Mouse (Mus musculus) Patski (cell line): ENCODE results near the gene Olfr1097. TPM values are rescaled to one million over a fixed set of nuclear protein-coding genes. Genes with fewer than 3 reads are reported as not detected.

ENCODE experiments used
- ATAC-seq: fragments of 100-300 bp; one replicate; pipeline ENCODE4 v1.8.0; 2021
- CTCF ChIA-PET: fragments of 350-600 bp; sonication (Branson Sonifier 250); formaldehyde crosslinking; loops from one replicate; lab custom pipeline; 2022; ENCODE audit warnings: inconsistent platforms; lab: Charles Lee
- POLR2A ChIA-PET: fragments of 350-600 bp; sonication (Branson Sonifier 250); formaldehyde crosslinking; loops from one replicate; lab custom pipeline; 2022; ENCODE audit warnings: antibody characterized with exemption, inconsistent platforms; lab: Charles Lee
- DNase-seq: peaks from one replicate; pipeline ENCODE4 v3.0.0-alpha.2; 2011; ENCODE audit warnings: low read depth, low spot score
- H3K27me3 ChIP-seq: fragments of 371-371 bp; one replicate; pipeline ENCODE4 v1.5.1; 2021
- CTCF ChIP-seq: fragments of 100-300 bp; IDR thresholded peaks from one replicate; pipeline ENCODE4 v1.5.1; 2021
- in situ Hi-C: fragments of 300-500 bp; cut with MboI; formaldehyde crosslinking; loops from 3 replicates; pipeline ENCODE4 v1.11.1; 2018; ENCODE audit warnings: low pct_unique_long_range_greater_than_20kb, mixed read lengths
- polyA plus RNA-seq: library from polyadenylated mRNA; unstranded; gene quantifications from one replicate; pipeline ENCODE4 v1.2.3, GENCODE M21; 2021

The Olfr1097 gene
- polyA plus RNA-seq: not detected

- in situ Hi-C loops: no loop called here
- H3K27me3 ChIP-seq: no peaks in the 10 kb centered on the region
- DNase-seq: no peak
- ATAC-seq: no peak
- no peak for TF ChIP-seq CTCF
- CTCF ChIA-PET: no interaction called here
- POLR2A ChIA-PET: no interaction called here
Observed at GRCm38 (mm10) chr2:86892116-86892515, at the start of gene Olfr1097. Gene Olfr1097, minus strand, starts transcription at chr2:86892216.

- POLR2A ChIA-PET: no interaction called here
- CTCF ChIA-PET: no interaction called here
- DNase-seq (no peak), ATAC-seq (no peak)
- H3K27me3 ChIP-seq: no peaks in the 10 kb centered on the region
- TF ChIP-seq CTCF: no peak
- in situ Hi-C loops: no loop called here
Observed at GRCm38 (mm10) chr2:86926557-86926956, 34.5 kb upstream of the Olfr1097 start.

- CTCF ChIA-PET: no interaction called here
- in situ Hi-C loops: no loop called here
- no peaks in the 10 kb centered on the region for H3K27me3 ChIP-seq
- ATAC-seq (no peak), DNase-seq (no peak)
- no peak for TF ChIP-seq CTCF
- POLR2A ChIA-PET: no interaction called here
Observed at GRCm38 (mm10) chr2:86924445-86924844, 32.4 kb upstream of the Olfr1097 start, which contains the start of gene Olfr1098. Gene Olfr1098, minus strand, starts transcription at chr2:86924545.

GRCm38 (mm10) chr2:86905647-86906046, 13.6 kb upstream of the Olfr1097 start:
- in situ Hi-C loops: no loop called here
- CTCF ChIA-PET: no interaction called here
- H3K27me3 ChIP-seq: no peaks in the 10 kb centered on the region
- no peak for TF ChIP-seq CTCF
- DNase-seq (no peak), ATAC-seq (no peak)
- POLR2A ChIA-PET: no interaction called here

- in situ Hi-C loops: no loop called here
- no peaks in the 10 kb centered on the region for H3K27me3 ChIP-seq
- CTCF ChIA-PET: no interaction called here
- TF ChIP-seq CTCF: no peak
- no peak for ATAC-seq
- POLR2A ChIA-PET: no interaction called here
- DNase-seq: no peak
Observed at GRCm38 (mm10) chr2:86874702-86875101, 17.3 kb downstream of the Olfr1097 start, which contains the start of gene Gm13723. Gene Gm13723, minus strand, starts transcription at chr2:86874802.

- ChIA-PET POLR2A (no interaction called here), CTCF (no interaction called here)
- ATAC-seq (no peak), DNase-seq (no peak)
- in situ Hi-C loops: no loop called here
- TF ChIP-seq CTCF: no peak
- H3K27me3 ChIP-seq: no peaks in the 10 kb centered on the region
Observed at GRCm38 (mm10) chr2:86851596-86851995, 40.4 kb downstream of the Olfr1097 start, which contains the start of gene Olfr1095. Gene Olfr1095, minus strand, starts transcription at chr2:86851696.

Other genes with a start within 250 kb of the Olfr1097 start
- gene Olfr1085, start 230.2 kb downstream of the Olfr1097 start, polyA plus RNA-seq: not detected
- gene Olfr1086, start 212.1 kb downstream of the Olfr1097 start, polyA plus RNA-seq: not detected
- not detected for gene Olfr1087, start 193.8 kb downstream of the Olfr1097 start, polyA plus RNA-seq
- gene Olfr1089, start 158.5 kb downstream of the Olfr1097 start, polyA plus RNA-seq: not detected
- gene Olfr1090, start 133.2 kb downstream of the Olfr1097 start, polyA plus RNA-seq: not detected
- not detected for gene Olfr1093, start 109.7 kb downstream of the Olfr1097 start, polyA plus RNA-seq
- gene Olfr141, start 82.2 kb downstream of the Olfr1097 start, polyA plus RNA-seq: not detected
- gene Olfr1094, start 67.6 kb downstream of the Olfr1097 start, polyA plus RNA-seq: not detected
- not detected for gene Olfr1095, start 40.5 kb downstream of the Olfr1097 start, polyA plus RNA-seq
- not detected for gene Gm13723, start 17.4 kb downstream of the Olfr1097 start, polyA plus RNA-seq
- not detected for gene Olfr1098, start 32.3 kb upstream of the Olfr1097 start, polyA plus RNA-seq
- gene Olfr1099, start 68.5 kb upstream of the Olfr1097 start, polyA plus RNA-seq: not detected
- not detected for gene Olfr1100, start 87.7 kb upstream of the Olfr1097 start, polyA plus RNA-seq
- gene Olfr1101, start 99.0 kb upstream of the Olfr1097 start, polyA plus RNA-seq: not detected
- not detected for gene Olfr1102, start 106.2 kb upstream of the Olfr1097 start, polyA plus RNA-seq
- not detected for gene Olfr1104, start 134.9 kb upstream of the Olfr1097 start, polyA plus RNA-seq
- not detected for gene Olfr1105, start 144.3 kb upstream of the Olfr1097 start, polyA plus RNA-seq
- gene Olfr1106, start 160.1 kb upstream of the Olfr1097 start, polyA plus RNA-seq: not detected
- gene Olfr1107, start 183.6 kb upstream of the Olfr1097 start, polyA plus RNA-seq: not detected
- not detected for gene Olfr1109, start 203.8 kb upstream of the Olfr1097 start, polyA plus RNA-seq
- gene Olfr259, start 222.4 kb upstream of the Olfr1097 start, polyA plus RNA-seq: not detected
- gene Olfr1110, start 248.1 kb upstream of the Olfr1097 start, polyA plus RNA-seq: not detected